Mouse (Mus musculus) C2C12 (cell line): ENCODE results near the gene Rtp2.

Experiments used
- CTCF ChIP-seq: IDR thresholded peaks from one replicate; pipeline ENCODE4 v1.5.1; 2011; ENCODE audit not compliant: control insufficient read depth, insufficient read depth, insufficient read length
- MAX ChIP-seq: IDR thresholded peaks from one replicate; pipeline ENCODE4 v1.6.1; 2011; ENCODE audit warnings: mild to moderate bottlenecking, control low read depth
- MYOD1 ChIP-seq: IDR thresholded peaks from one replicate; pipeline ENCODE4 v1.6.1; 2011; ENCODE audit warnings: low read depth; ENCODE audit not compliant: control insufficient read depth, insufficient read length

DNA sequence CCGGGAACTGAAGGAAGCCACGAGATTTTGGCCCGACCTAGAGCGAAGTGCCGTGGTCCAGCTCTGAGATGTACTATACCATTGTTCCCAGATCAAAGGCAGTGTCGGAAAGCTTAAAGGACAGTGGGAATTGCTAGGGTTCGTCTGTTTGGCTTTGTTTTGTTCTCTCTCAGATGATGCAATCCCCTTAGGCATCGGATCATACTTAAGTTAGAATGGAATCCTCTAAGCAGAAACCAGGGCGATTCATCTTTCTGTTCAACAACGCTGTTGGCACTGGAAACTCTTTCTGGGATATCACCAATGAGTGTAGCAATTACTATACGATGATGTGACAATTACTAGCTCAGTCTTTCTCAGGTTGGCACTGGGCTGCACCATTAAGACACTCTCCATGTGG is at the start of gene Rtp2:
- no peak for TF ChIP-seq CTCF
- TF ChIP-seq MYOD1: no peak
- TF ChIP-seq MAX: no peak
